Mouse (Mus musculus): ENCODE results near the gene Etl4.

DNA sequence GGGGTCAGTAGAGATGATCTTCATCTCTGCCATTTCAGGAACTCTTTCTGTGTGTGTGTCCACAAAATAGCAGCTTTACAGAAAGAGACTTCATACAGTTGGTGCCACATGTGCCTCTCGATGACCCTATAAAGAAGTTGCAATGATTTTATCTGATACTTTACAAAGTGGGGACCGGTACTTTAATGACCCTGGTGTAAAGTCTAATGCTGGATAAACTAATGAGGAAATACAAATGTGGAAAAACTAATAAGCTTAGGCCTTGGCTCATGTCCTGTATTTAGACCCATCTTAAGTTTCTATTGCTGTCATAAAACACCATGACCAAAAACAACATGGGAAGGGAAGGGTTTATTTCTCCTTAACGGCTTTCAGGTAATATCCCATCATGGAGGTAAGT is 729.0 kb downstream of the Etl4 start:
- no peak for TF ChIP-seq TAL1 (IDR thresholded peaks at IDR 0.05; ENCODE audit: low read length)
- TF ChIP-seq GATA1 (IDR thresholded peaks at IDR 0.05; ENCODE audit: low read length) = no peak

Data from erythroblast, embryonic 14.5 days (primary cell).